Mouse (Mus musculus): ENCODE measurements around the gene 4930562C15Rik.
"Not testable (repeated sequence)": the region's sequence is repeated elsewhere in the genome, so short reads cannot be mapped to it uniquely, and the experiment has no call there.

The 4930562C15Rik gene

DNA sequence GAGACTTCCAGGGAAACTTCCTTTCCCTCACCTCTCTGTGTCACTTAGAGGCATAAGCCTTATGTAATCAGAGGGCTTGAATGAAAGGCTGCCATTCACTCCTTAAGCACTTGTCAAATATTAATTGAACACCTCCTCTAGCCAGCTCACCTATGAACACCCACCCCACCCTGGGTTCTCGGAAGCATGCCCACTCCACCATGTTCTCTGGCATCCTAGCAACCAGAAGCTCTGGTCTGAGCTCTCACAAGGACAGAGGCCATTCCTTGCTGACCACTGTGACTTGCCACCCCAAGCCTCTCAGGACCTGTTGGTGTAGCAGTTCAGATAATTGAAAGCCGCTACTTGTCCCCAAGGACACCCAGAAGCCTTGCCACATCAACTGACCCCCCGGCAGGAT, at the start of gene 4930562C15Rik:
TSS of gene 4930562C15Rik (plus strand) at position 226 of the 400 bp plus-strand sequence.
- no peak for DNase-seq

DNA sequence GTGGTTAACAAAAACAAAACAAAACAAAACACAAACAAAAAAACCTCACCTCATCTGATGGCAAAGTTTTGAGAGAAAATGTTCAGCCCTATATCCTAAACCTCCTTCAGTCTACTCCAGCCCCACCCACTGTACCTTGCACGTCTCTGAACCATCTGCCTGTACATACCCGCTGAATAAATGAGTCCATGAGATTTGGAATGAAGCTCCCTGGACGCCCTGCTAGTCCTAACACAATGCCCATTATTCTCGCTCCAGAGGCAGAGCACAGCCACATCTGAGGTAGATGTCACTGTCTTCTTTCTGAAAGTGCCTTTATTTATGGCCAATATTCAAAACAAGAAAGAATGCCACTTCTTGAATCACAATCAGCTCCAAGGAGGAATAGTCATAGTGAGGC, 49.5 kb upstream of the 4930562C15Rik start:
- DNase-seq: no peak

GRCm38 (mm10) chr16:4788176-4788575, 47.0 kb upstream of the 4930562C15Rik start:
- no peak for DNase-seq

DNA sequence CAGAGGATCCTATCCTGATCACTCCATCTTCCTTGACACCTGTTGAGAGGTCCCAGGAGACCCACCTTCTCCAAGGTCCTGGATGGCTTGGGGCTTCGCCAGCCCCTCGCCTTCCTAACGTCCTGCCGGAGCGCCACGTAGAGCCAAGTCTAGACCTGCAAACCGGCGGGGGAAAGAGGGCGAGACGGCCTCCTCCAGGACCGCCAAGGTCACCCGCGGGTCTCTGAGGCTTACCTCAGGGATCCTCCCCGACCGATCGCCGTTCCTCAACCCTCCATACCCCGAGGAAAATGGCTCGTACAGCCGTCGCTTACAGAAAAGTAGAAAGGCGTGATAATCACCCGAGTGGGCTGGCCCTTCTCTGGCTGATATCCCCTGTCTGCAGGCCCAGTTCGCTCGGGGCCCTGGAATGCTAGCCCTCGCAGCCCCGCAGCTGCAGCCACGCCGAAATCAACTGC, 45.9 kb upstream of the 4930562C15Rik start:
- DNase-seq: peak; percentile 74

DNA sequence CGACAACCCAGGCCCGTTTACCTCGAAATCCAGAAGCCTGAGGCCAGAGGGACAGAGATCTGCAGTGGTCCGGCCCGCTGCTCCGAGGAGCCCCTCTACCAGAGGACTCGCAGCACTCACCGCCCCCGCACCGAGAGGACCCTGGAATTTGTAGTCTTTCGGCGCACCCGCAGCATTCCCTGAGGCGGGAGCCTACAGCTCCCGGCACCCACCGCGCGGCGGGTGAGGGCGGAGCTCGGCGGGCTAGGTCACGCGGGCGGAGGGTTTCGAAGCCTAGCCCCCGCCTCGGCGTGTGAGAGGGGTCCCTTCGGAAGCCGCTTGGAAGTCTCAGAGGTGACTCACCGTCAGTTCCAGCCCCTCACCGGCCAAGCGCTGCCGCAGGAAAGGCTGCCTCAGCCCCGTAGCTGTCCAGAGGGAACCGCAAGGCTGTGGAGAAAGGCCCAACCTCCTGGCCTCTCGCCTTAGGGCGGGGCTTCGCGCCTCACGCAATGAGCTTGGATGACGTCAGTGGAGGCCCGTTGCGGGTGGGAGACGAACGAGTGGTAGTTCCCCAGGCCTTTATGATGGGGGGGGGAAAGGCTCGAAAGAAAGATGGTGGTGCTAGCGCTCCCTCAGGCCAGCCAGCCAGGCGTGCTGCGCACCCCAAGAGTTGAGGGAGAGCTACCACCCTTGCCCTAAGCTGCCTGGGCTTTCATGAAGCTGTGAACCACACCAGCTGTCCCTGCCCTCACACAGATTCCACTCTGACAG, 45.2 kb upstream of the 4930562C15Rik start, which contains the start of gene Cdip1:
TSS of gene Cdip1 (minus strand) at position 483 of the 750 bp plus-strand sequence.
- peak; percentile 95 for DNase-seq

GRCm38 (mm10) chr16:4791332-4791731, 43.9 kb upstream of the 4930562C15Rik start:
- DNase-seq: no peak

GRCm38 (mm10) chr16:4796631-4797030, 38.6 kb upstream of the 4930562C15Rik start:
- no peak for DNase-seq

DNA sequence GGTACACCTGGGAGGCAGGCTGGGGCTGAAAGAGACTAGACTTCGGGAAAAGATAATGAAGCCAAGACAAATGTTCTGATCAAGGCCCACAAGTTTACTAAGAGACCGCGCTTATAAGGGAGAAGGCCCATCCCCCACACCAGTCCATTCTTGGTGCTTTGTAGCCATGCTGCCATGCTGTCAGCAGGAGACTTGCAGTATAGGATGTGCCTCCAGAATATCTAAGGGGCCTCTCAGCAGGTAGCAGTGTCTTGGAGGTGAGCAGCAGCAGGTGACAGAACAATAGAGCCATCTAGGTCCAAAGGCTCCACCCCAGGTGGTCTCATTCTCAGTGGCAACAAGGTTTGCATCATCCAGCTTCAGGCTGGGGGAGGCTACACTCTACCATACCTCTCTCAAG, 16.9 kb upstream of the 4930562C15Rik start:
- no peak for DNase-seq

DNA sequence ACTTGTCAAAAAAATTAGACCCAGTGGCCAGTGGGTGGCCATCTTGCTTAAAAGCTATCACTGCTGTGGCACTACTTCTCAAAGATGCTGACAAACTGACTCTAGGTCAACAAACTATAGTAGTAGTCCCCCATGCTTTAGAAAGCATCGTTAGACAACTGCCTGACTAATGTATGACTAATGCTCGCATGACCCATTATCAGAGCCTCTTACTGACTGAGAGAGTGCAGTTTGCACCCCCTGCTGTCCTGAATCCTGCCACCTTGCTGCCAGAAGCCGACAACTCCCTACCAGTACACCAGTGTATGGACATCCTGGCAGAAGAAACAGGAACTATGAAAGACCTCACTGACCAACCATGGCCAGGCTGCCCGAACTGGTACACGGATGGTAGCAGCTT, 10.8 kb upstream of the 4930562C15Rik start:
- DNase-seq: not testable (repeated sequence)

GRCm38 (mm10) chr16:4827639-4828038, 7.6 kb upstream of the 4930562C15Rik start:
- no peak for DNase-seq

- DNase-seq: no peak
Observed at GRCm38 (mm10) chr16:4829271-4829900, 5.8 kb upstream of the 4930562C15Rik start.

DNA sequence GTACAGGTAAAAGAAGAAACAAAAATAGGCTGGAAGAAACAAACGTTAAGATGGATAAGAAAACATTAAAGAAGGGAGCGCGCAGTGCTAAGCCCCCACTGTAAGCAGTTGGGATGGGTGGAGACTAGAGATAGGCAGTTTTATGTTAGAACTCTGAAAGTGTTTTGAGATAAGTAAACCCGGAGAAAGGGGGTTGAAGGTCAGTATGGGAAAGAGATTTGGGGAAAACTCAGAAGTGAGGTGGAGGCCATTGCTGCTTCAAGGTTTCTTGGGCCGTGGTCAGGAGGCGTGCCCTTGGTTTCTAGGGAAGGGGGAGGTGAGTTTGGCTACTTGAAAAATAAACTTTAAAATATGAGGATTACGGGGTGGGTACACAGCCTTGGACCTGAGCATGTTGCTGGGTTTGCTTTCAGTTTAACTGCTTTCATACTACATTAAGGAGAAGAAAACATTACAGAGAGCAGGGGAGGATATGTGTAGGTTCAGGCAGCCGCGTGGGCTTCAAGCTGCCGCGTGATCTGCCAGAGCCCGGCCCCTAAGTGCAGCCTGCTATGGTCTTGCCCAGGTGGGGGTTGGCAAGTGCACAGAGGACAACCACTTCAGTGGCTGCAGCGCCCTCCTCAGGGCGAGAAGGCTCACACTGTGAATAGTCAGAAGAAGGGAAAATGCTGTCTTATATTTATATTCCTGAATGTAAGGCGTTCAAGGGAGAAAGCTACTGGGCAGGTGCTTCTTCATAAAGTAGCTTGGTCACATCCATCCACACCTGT, 3.4 kb upstream of the 4930562C15Rik start:
- no peak for DNase-seq

GRCm38 (mm10) chr16:4833858-4834257, 1.4 kb upstream of the 4930562C15Rik start:
- DNase-seq: no peak

DNA sequence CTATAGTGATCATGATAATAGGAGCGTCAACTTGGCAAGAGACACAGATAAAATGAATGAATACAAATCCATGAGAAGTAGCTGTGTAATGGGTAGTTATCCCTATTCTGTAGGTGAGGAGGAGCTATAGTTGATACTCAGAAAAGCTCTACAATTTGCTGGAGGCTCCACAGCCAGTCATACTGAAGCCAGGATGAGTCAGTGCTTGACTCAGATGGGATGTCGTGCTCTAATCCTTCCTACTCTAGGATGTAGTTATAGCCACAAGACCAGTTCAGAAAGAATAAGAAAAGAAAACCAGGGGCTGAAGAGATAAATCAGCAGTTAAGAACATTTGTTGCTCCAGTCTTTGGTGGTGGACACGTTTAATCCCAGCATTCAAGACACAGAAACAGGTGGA, 2.4 kb downstream of the 4930562C15Rik start:
- no peak for DNase-seq

DNA sequence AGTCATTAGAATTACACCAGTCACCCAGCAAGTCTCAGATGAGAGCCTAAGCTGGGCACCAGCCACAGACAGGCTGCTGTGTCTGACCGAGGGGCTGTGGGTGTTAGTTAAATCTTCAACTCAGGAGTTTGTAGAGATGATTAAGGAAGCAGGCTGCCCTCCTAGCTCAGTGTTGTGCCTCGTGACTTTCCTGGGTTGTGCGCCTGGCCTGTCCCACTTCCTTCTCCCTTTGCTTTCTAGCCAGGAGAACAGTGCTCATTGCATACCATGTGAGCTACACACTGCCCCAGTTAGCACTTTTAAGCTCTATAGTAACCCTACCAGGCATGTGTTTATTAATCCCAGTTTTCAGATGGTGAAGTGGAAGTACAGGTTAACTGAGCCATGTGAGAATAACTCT, 4.3 kb downstream of the 4930562C15Rik start:
- no peak for DNase-seq

DNA sequence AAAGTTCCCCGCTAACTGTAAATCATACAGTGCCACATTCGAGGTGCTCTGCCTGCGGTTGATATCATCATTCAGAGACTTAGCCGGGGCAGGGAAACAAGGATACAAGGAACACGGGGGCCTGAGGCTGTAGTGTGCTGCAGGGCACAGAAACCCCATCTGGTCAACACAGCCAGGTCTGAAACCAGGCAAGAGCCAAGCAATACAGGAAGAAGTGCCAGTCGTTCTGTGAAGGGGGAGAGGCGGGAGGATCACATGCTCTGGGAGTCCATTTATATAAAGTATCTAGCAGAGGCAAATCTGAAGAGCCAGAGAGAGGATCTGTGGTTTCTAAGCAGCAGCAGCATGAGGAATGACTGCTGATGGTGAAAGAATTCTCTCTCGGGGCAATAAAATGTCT, 5.0 kb downstream of the 4930562C15Rik start:
- no peak for DNase-seq

DNA sequence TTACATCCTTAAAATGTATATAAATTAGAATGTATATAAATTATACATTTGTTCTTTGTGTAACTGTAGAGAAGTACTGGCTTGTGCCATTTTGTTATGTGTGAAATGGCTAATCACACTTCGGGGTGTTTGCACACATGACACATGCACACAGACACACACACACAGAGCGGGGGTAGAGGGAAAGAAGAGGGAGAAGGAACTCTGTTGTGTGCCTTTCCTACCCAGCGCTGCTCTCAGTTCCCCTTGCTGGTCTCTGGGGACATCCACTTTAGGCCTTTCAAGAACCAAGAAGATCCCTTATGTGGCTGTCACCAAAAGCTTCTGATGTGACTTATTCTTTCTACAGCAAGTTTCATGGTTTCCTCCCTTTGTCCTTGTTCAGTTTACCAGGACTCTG, 11.8 kb downstream of the 4930562C15Rik start:
- no peak for DNase-seq

- no peak for DNase-seq
Observed at GRCm38 (mm10) chr16:4848090-4848489, 12.9 kb downstream of the 4930562C15Rik start.

DNA sequence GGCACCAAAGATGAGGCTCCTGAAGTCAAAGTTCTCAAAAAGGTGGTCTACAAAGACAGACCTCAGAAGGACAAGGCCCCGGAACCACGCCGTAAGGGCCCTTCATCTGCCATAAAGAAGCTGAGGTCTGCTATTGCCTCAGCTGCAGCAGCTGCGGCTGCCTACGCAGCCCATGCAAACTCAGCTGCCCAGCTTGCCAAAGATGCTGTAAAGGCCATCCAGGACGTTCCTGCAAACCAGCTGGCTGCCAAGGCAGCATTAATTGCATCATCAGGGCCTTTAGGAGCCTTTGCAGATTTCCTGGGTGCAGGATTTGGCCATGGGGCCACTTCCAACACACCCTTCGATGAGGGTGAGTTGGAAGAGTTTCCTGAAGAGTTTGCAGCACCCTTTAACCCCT, 15.1 kb downstream of the 4930562C15Rik start:
- no peak for DNase-seq

DNA sequence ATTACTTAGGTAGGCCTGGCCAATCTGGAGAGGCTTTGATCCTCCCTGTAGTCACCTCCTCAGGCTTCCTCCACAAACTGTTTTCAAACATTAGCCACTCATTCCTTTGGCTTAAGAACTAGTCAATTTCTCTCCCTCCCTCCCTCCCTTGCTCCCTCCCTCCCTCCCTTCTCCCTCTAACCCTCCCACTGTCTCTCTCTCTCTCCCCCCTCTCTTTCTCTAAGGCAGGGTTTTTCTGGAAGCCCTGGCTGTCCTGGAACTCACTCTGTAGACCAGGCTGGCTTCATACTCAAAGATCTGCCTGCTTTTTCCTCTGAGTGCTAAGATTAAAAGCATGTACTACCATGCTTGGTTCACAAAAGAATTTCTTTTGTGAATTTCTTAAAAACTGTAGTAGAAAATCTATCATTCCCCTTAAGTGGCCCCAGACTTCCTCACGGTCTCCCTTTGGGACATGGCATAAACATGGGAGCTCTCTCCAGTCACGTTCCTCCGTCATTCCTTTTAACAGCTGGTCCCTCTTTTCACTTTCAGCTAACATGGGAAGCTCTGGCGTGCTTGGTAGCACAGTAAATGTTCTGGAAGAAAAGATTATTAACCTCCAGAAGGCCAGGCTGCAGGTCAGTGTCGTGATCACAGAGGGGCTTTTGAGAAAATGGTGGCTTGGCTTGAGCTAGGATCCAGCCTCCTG, 15.9 kb downstream of the 4930562C15Rik start:
- DNase-seq: no peak

DNA sequence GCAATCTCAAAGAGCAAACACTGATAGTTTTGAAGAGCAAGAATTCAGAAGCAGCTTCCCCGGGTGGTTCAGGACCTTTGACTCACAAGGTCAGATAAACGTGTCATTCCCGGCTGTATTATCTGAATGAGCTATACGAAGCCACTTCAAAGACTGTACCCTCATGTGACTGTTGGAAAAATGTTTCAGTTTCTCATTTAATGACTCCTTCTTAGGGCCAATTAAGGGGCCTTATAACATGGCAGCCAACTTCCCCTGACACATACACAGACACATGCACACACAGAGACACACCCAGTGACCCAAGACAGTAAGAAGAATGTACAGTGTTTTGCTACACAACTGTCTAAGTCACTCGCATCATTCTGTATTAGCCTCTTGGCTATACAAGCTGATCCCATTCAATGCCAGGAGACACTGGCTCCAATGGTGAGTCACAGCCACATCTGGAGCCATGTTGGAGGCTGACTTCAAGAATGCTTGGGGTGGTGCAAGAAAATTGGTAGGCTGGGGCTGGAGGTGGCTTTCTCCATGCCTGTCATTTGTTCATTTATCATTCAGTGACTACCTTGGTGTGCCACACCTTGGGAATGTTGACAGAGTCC, 19.9 kb downstream of the 4930562C15Rik start:
- no peak for DNase-seq

GRCm38 (mm10) chr16:4861392-4861791, 26.2 kb downstream of the 4930562C15Rik start:
- DNase-seq: no peak

Measured in cerebellum, adult 11-12 months (tissue).